Mouse (Mus musculus) A20 (cell line): ENCODE measurements around the gene Cars.
"Not testable (repeated sequence)": the region's sequence is repeated elsewhere in the genome, so short reads cannot be mapped to it uniquely, and the experiment has no call there.

Source experiments
- DNase-seq: peaks from one replicate; pipeline ENCODE4 v3.0.0-alpha.2; 2011; ENCODE audit warnings: low read depth, low spot score

Gene Cars

GRCm38 (mm10) chr7:143587586-143587985 is 12.3 kb downstream of the Cars start:
- DNase-seq, result no peak

- peak; percentile 71 for DNase-seq
Measured at GRCm38 (mm10) chr7:143583956-143584355, 15.9 kb downstream of the Cars start.

- DNase-seq, result no peak
Measured at GRCm38 (mm10) chr7:143583025-143583424, 16.9 kb downstream of the Cars start.

- DNase-seq, result no peak
Measured at GRCm38 (mm10) chr7:143575751-143576150, 24.1 kb downstream of the Cars start.

GRCm38 (mm10) chr7:143565648-143566039 is 34.2 kb downstream of the Cars start:
- no peak for DNase-seq

- DNase-seq, result no peak
Measured at GRCm38 (mm10) chr7:143565015-143565647, 34.8 kb downstream of the Cars start.

- no peak for DNase-seq
Measured at GRCm38 (mm10) chr7:143563787-143564186, 36.1 kb downstream of the Cars start.

GRCm38 (mm10) chr7:143557616-143558015 is 42.3 kb downstream of the Cars start:
- DNase-seq, result no peak

GRCm38 (mm10) chr7:143556964-143557610 is 42.8 kb downstream of the Cars start:
- no peak for DNase-seq

- DNase-seq, result no peak
Measured at GRCm38 (mm10) chr7:143549588-143550220, 50.2 kb downstream of the Cars start.

GRCm38 (mm10) chr7:143548976-143549457 is 50.9 kb downstream of the Cars start, which contains the start of gene Nap1l4:
Nap1l4 (minus strand) TSS chr7:143549106.
- DNase-seq, result peak; percentile 99

GRCm38 (mm10) chr7:143548231-143548961 is 51.5 kb downstream of the Cars start:
- DNase-seq, result no peak

- DNase-seq, result peak; percentile 30
Measured at GRCm38 (mm10) chr7:143546554-143546953, 53.3 kb downstream of the Cars start.

- peak; percentile 63 for DNase-seq
Measured at GRCm38 (mm10) chr7:143544368-143544767, 55.5 kb downstream of the Cars start.

GRCm38 (mm10) chr7:143538671-143539070 is 61.2 kb downstream of the Cars start:
- DNase-seq, result no peak

GRCm38 (mm10) chr7:143538229-143538628 is 61.7 kb downstream of the Cars start:
- not testable (repeated sequence) for DNase-seq

- no peak for DNase-seq
Measured at GRCm38 (mm10) chr7:143536251-143536650, 63.6 kb downstream of the Cars start.

- DNase-seq, result no peak
Measured at GRCm38 (mm10) chr7:143533284-143533683, 66.6 kb downstream of the Cars start.

- no peak for DNase-seq
Measured at GRCm38 (mm10) chr7:143532410-143532809, 67.5 kb downstream of the Cars start.

GRCm38 (mm10) chr7:143519333-143519732 is 80.6 kb downstream of the Cars start:
- no peak for DNase-seq

GRCm38 (mm10) chr7:143514416-143514768 is 85.5 kb downstream of the Cars start:
- no peak for DNase-seq
